Mouse (Mus musculus): Measurements from ENCODE around the gene Gm11232. TPM values are rescaled to one million over a fixed set of nuclear protein-coding genes. Genes with fewer than 3 reads are reported as not detected.

Gm11232 gene
- not detected in 2 replicates for polyA plus RNA-seq (2012)

GRCm38 (mm10) chr4:71757865-71758264, at the start of gene Gm11232:
TSS of gene Gm11232 (minus strand) at chr4:71757965.

Data from megakaryocyte-erythroid progenitor cell, adult 5 weeks (primary cell).